Mouse (Mus musculus) mouse trophoblast stem cell (cell line): ENCODE results near the gene Vmn1r206.
"Not testable (repeated sequence)": the region's sequence is repeated elsewhere in the genome, so short reads cannot be mapped to it uniquely, and the experiment has no call there.

Source experiments
- in situ Hi-C, 2 experiments: fragments of 300-500 bp; cut with MseI, MboI; formaldehyde crosslinking; loops; 2 replicates in 1 of 2; 3 replicates in 1 of 2; pipeline ENCODE4 v1.15.1; 2025

Vmn1r206 gene

DNA sequence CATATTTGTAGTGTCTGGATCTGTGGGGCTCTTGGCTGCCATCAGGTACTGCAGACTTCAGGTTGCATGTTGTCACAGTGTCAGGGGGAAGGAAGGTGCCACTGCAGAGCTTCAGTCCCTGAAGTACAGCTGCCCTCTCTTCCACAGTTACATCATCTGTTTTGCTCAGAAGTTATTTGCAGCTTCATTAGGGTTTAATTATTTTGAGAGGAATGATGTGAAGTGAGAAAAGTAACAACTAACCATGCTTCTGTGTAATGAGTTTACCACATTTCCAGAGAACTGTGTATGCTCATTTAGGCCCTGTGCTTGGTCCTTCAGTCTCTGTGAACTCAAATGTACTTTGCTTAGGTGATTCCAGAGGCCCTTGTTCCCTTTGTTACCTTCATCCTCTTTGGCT, at the start of gene Vmn1r206:
Gene Vmn1r206, minus strand, starts transcription at position 101 of the 400 bp plus-strand sequence.
- in situ Hi-C loops, result not testable (repeated sequence)

- in situ Hi-C loops, result no loop called here
Observed at GRCm38 (mm10) chr13:22592900-22593299, 31.2 kb downstream of the Vmn1r206 start, which contains the start of gene Vmn1r205. Vmn1r205 (minus strand) TSS chr13:22593000.

DNA sequence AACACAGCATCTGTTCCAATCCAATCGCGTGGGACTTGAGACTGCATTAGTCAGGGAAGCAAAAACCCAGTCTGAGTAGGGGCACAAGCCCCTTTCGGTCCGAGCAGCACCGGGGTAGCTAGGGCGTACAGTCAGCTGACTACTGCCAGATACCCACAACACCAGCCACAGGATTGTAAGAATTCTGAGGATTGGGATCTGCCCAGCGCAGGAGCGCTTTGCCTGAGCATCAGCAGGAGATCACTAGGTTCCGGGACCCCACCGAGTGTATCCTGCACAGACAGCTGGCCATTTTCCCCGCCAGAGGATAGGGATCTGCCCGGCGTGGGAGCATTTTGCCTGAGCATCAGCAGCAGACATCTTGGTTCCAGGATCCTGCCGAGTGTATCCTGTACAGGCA, 40.7 kb downstream of the Vmn1r206 start:
- in situ Hi-C loops, result not testable (repeated sequence)

DNA sequence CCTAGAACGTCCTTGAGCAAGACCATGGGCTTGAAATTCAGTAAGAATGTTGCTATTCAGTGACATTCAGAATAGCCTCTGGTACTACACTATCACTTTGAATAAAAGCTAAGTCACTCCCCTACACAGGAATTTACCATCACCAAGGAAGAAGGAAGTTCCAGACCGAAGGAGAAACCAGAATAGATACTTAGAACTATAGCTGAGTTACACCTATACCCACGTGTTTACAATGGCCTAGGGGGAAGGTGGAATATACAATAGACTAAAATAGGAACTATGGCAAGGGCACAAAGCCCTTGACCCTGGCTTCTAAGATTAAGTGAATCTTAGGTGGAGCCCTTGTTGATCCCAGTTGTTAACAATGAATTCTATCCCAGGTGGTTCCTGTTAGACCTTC, 49.1 kb downstream of the Vmn1r206 start:
- in situ Hi-C loops, result not testable (repeated sequence)
